Mouse (Mus musculus): ENCODE measurements around the gene Tfap2a. TPM values are rescaled to one million over a fixed set of nuclear protein-coding genes. Genes with fewer than 3 reads are reported as not detected.

Tfap2a gene
- polyA plus RNA-seq, 1 experiment: 0.06 TPM

GRCm38 (mm10) chr13:40685790-40686189 is 52.4 kb downstream of the Tfap2a start:
- whole genome bisulfite sequencing: 88% methylated on average over 3 of the region's 3 CpGs
- no peak for DNase-seq (ENCODE audit: low read depth, low spot score)

DNA sequence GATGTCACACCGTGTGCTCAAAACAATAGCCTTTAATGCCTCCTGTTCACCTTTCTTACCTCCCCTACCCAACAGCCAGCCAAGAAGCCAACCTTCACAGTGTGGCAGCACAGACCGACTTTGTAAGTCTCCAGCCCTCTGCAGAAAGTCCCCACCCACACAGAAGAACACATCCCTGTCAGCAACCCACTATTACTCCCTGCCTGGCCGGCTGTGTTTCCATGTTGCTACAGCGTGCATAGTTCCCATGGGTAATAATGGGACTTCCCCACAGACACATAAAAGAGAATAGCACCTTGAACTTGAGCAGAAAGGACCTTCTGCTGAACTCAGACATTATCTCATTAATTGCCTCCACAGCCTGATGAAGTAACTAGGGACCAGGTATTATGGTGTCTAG is 61.4 kb downstream of the Tfap2a start:
- WGBS: 27% methylated on average over 4 of the region's 4 CpGs
- no peak for DNase-seq (ENCODE audit: low read depth, low spot score)

Other genes starting within 250 kb of the Tfap2a start
- gene Gcnt2, start 121.4 kb upstream of the Tfap2a start, polyA plus RNA-seq (2012; rRNA removed): 5.5 and 7.1 TPM in 2 replicates

Data from large intestine, adult 2 months (tissue).